Mouse (Mus musculus): ENCODE results near the gene Plppr3. TPM values are rescaled to one million over a fixed set of nuclear protein-coding genes. Genes with fewer than 3 reads are reported as not detected.
A peak's percentile ranks its signal among the peaks of the same experiment; 100 is the strongest.

The Plppr3 gene
- polyA plus RNA-seq, 1 experiment from 2014 or later: 74.5 TPM

- H3K4me2 ChIP-seq: peak overlapping the region; percentile 95
- H3K9me3 ChIP-seq (replicated peaks): no peaks in the 10 kb centered on the region
- WGBS: under 1% methylated on average over 82 of the region's 83 CpGs
- ATAC-seq (replicated peaks; ENCODE audit: low FRiP score): peak; percentile 33
- H3K36me3 ChIP-seq: peaks cover 39% of the 10 kb centered on the region
- H3K9ac ChIP-seq: peak overlapping the region; percentile 99
- H3K4me3 ChIP-seq (replicated peaks): peak overlapping the region; percentile 96
- H3K27ac ChIP-seq: peak overlapping the region; percentile 100
- no peaks in the 10 kb centered on the region for H3K27me3 ChIP-seq
- peaks cover 74% of the 10 kb centered on the region for H3K4me1 ChIP-seq
These were observed 19.5 kb downstream of the Plppr3 start for GRCm38 (mm10) chr10:79854801-79855541.

GRCm38 (mm10) chr10:79853860-79854795 is 20.3 kb downstream of the Plppr3 start, which contains the start of gene Ptbp1:
TSS of gene Ptbp1 (plus strand) at chr10:79854427.
- H3K4me2 ChIP-seq: peak within 1 kb of the TSS; percentile 95
- peaks cover 68% of the 10 kb centered on the region for H3K4me1 ChIP-seq
- H3K9me3 ChIP-seq (replicated peaks): no peaks in the 10 kb centered on the region
- H3K27ac ChIP-seq: peak within 1 kb of the TSS; percentile 100
- WGBS: under 1% methylated on average over 75 of the region's 75 CpGs
- H3K27me3 ChIP-seq: no peaks in the 10 kb centered on the region
- peaks cover 30% of the 10 kb centered on the region for H3K36me3 ChIP-seq
- ATAC-seq (replicated peaks; ENCODE audit: low FRiP score): peak; percentile 90
- H3K9ac ChIP-seq: peak within 1 kb of the TSS; percentile 99
- peak within 1 kb of the TSS; percentile 96 for H3K4me3 ChIP-seq (replicated peaks)

- peaks cover 23% of the 10 kb centered on the region for H3K36me3 ChIP-seq
- H3K27ac ChIP-seq: peak overlapping the region; percentile 100
- peaks cover 62% of the 10 kb centered on the region for H3K4me1 ChIP-seq
- H3K9me3 ChIP-seq (replicated peaks): no peaks in the 10 kb centered on the region
- peak; percentile 43 for ATAC-seq (replicated peaks; ENCODE audit: low FRiP score)
- peak overlapping the region; percentile 96 for H3K4me3 ChIP-seq (replicated peaks)
- peak overlapping the region; percentile 73 for H3K9ac ChIP-seq
- WGBS: under 1% methylated on average over 15 of the region's 15 CpGs
- peak overlapping the region; percentile 95 for H3K4me2 ChIP-seq
- no peaks in the 10 kb centered on the region for H3K27me3 ChIP-seq
These were observed 21.0 kb downstream of the Plppr3 start for GRCm38 (mm10) chr10:79853392-79853791.

- peak overlapping the region; percentile 96 for H3K4me3 ChIP-seq (replicated peaks)
- 16% methylated on average over 8 of the region's 8 CpGs for WGBS
- H3K4me2 ChIP-seq: peak overlapping the region; percentile 95
- H3K9me3 ChIP-seq (replicated peaks): no peaks in the 10 kb centered on the region
- H3K36me3 ChIP-seq: peaks cover 17% of the 10 kb centered on the region
- H3K27me3 ChIP-seq: no peaks in the 10 kb centered on the region
- H3K4me1 ChIP-seq: peaks cover 62% of the 10 kb centered on the region
- no peak for ATAC-seq (replicated peaks; ENCODE audit: low FRiP score)
- peak overlapping the region; percentile 100 for H3K27ac ChIP-seq
- H3K9ac ChIP-seq: peak overlapping the region; percentile 73
These were observed 21.6 kb downstream of the Plppr3 start for GRCm38 (mm10) chr10:79852827-79853226.

- ATAC-seq (replicated peaks; ENCODE audit: low FRiP score): no peak
- Histone ChIP-seq H3K27me3 (no peaks in the 10 kb centered on the region), H3K27ac (peak overlapping the region; percentile 100), H3K4me1 (peaks cover 62% of the 10 kb centered on the region), H3K4me3 (replicated peaks) (peak overlapping the region; percentile 96), H3K9ac (peak overlapping the region; percentile 73), H3K36me3 (peaks cover 11% of the 10 kb centered on the region), H3K9me3 (replicated peaks) (no peaks in the 10 kb centered on the region), H3K4me2 (peak overlapping the region; percentile 95)
- 38% methylated on average over 9 of the region's 9 CpGs for WGBS
These were observed 22.2 kb downstream of the Plppr3 start for GRCm38 (mm10) chr10:79852107-79852789.

GRCm38 (mm10) chr10:79851653-79852052 is 22.8 kb downstream of the Plppr3 start:
- WGBS: 68% methylated on average over 3 of the region's 3 CpGs
- no peak for ATAC-seq (replicated peaks; ENCODE audit: low FRiP score)
- Histone ChIP-seq H3K36me3 (peaks cover 5% of the 10 kb centered on the region), H3K9ac (no peak overlapping the region; the same call in 1 of the 2 replicates), H3K9me3 (replicated peaks) (no peaks in the 10 kb centered on the region), H3K4me2 (peak overlapping the region; percentile 95), H3K27me3 (no peaks in the 10 kb centered on the region), H3K4me1 (peaks cover 60% of the 10 kb centered on the region), H3K4me3 (replicated peaks) (peak overlapping the region; percentile 96; the same call in 1 of the 2 replicates), H3K27ac (peak overlapping the region; percentile 100)

- H3K27me3 ChIP-seq: no peaks in the 10 kb centered on the region
- H3K27ac ChIP-seq: no peak overlapping the region
- no peak for ATAC-seq (replicated peaks; ENCODE audit: low FRiP score)
- H3K36me3 ChIP-seq: no peaks in the 10 kb centered on the region
- WGBS: 78% methylated on average over 8 of the region's 8 CpGs
- H3K4me1 ChIP-seq: peaks cover 62% of the 10 kb centered on the region
- H3K9ac ChIP-seq: no peak overlapping the region
- no peaks in the 10 kb centered on the region for H3K9me3 ChIP-seq (replicated peaks)
- H3K4me3 ChIP-seq (replicated peaks): no peak overlapping the region
- H3K4me2 ChIP-seq: no peak overlapping the region
These were observed 24.3 kb downstream of the Plppr3 start for GRCm38 (mm10) chr10:79849941-79850628.

- H3K27ac ChIP-seq: peak overlapping the region; percentile 54
- no peak overlapping the region for H3K4me3 ChIP-seq (replicated peaks)
- H3K36me3 ChIP-seq: no peaks in the 10 kb centered on the region
- H3K4me1 ChIP-seq: peaks cover 73% of the 10 kb centered on the region
- H3K9ac ChIP-seq: no peak overlapping the region
- ATAC-seq (replicated peaks; ENCODE audit: low FRiP score): peak; percentile 47
- H3K27me3 ChIP-seq: no peaks in the 10 kb centered on the region
- WGBS: 26% methylated on average over 5 of the region's 5 CpGs
- no peak overlapping the region for H3K4me2 ChIP-seq
- no peaks in the 10 kb centered on the region for H3K9me3 ChIP-seq (replicated peaks)
These were observed 27.9 kb downstream of the Plppr3 start for GRCm38 (mm10) chr10:79846553-79846952.

- Histone ChIP-seq H3K27ac (peak overlapping the region; percentile 78), H3K27me3 (no peaks in the 10 kb centered on the region), H3K4me1 (peaks cover 74% of the 10 kb centered on the region), H3K4me2 (0 out of 2 replicates have a peak overlapping the region, but pooled peaks have one; percentile 10), H3K9me3 (replicated peaks) (no peaks in the 10 kb centered on the region), H3K4me3 (replicated peaks) (no peak overlapping the region), H3K9ac (no peak overlapping the region), H3K36me3 (no peaks in the 10 kb centered on the region)
- ATAC-seq (replicated peaks; ENCODE audit: low FRiP score): no peak
- 34% methylated on average over 6 of the region's 6 CpGs for WGBS
These were observed 31.0 kb downstream of the Plppr3 start for GRCm38 (mm10) chr10:79843476-79843875.

- WGBS: 71% methylated on average over 3 of the region's 3 CpGs
- Histone ChIP-seq H3K4me2 (no peak overlapping the region), H3K4me1 (peaks cover 66% of the 10 kb centered on the region), H3K27ac (peak overlapping the region; percentile 78), H3K36me3 (no peaks in the 10 kb centered on the region), H3K9me3 (replicated peaks) (no peaks in the 10 kb centered on the region), H3K27me3 (no peaks in the 10 kb centered on the region), H3K4me3 (replicated peaks) (no peak overlapping the region), H3K9ac (no peak overlapping the region)
- ATAC-seq (replicated peaks; ENCODE audit: low FRiP score): no peak
These were observed 32.1 kb downstream of the Plppr3 start for GRCm38 (mm10) chr10:79842322-79842721.
